Mouse (Mus musculus): ENCODE data around the gene Lrrc8b. TPM values are rescaled to one million over a fixed set of nuclear protein-coding genes. Genes with fewer than 3 reads are reported as not detected.

Gene Lrrc8b
- polyA plus RNA-seq, 1 experiment from 2014 or later, result 4.7 TPM

DNA sequence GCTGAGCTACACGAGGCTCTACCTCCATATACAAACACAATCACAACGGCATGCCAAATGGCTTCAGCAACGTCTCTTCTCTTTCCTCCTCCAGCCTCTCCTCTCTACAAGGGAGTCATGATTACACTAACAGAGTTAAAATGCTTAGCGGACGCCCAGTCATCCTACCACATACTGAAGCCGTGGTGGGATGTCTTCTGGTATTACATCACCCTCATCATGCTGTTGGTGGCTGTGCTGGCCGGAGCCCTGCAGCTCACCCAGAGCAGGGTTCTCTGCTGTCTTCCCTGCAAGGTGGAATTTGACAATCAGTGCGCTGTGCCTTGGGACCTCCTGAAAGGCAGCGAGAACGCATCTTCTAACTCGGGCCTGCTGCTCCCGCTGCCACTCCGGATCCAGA is 64.1 kb downstream of the Lrrc8b start:
- Histone ChIP-seq H3K9ac (ENCODE audit: low read length) (no peak overlapping the region), H3K27me3 (ENCODE audit: control insufficient read depth, insufficient read depth, low read length) (no peaks in the 10 kb centered on the region), H3K27ac (replicated peaks) (no peak overlapping the region), H3K4me3 (ENCODE audit: low read depth, low read length) (no peak overlapping the region), H3K9me3 (ENCODE audit: control insufficient read depth, low read length) (no peaks in the 10 kb centered on the region), H3K4me1 (replicated peaks; ENCODE audit: control insufficient read depth, insufficient read depth) (no peaks in the 10 kb centered on the region), H3K4me2 (replicated peaks; ENCODE audit: low read depth) (no peak overlapping the region), H3K36me3 (ENCODE audit: control insufficient read depth, insufficient read depth, low read length) (peaks cover 7% of the 10 kb centered on the region)
- no peak for DNase-seq (ENCODE audit: low spot score)
- 79% methylated on average over 13 of the region's 13 CpGs for WGBS
- no peak for ATAC-seq (ENCODE audit: low FRiP score, low TSS enrichment)
- TF ChIP-seq CTCF (IDR thresholded peaks at IDR 0.05; ENCODE audit: low read depth) (no peak), EP300 (optimal IDR thresholded peaks at IDR 0.05) (no peak)

DNA sequence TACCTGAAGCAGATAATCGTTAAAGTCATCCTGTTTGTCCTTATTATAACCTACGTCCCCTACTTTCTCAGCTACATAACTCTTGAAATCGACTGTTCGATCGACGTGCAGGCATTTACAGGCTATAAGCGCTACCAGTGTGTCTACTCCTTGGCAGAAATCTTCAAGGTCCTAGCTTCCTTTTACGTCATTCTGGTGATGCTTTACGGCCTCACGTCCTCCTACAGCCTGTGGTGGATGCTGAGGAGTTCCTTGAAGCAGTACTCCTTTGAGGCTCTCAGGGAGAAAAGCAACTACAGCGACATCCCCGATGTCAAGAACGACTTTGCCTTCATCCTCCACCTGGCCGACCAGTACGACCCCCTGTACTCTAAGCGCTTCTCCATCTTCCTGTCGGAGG is 65.0 kb downstream of the Lrrc8b start:
- no peak for ATAC-seq (ENCODE audit: low FRiP score, low TSS enrichment)
- TF ChIP-seq CTCF (IDR thresholded peaks at IDR 0.05; ENCODE audit: low read depth) (no peak), EP300 (optimal IDR thresholded peaks at IDR 0.05) (no peak)
- WGBS, result 96% methylated on average over 17 of the region's 17 CpGs

DNA sequence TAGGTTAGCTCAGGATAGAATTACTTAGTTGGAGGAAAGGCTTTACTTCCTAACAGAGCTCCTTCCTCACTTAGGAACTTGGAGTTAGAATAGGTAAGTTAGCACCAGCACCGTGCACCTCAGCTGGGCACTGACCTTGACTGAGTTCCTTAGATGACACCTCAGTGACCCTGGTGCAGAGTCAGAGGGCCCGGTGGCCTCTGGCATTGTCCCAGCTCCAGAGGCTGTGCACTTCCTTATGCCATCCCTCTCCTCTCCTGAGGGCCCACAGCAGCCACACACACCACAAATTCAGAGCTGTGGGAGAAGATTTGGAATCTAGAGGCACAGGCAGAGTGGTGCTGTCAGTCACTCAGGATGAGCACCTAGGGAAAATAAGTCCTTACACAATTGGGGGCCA is 68.1 kb downstream of the Lrrc8b start:
- ATAC-seq (ENCODE audit: low FRiP score, low TSS enrichment), result no peak
- TF ChIP-seq CTCF (IDR thresholded peaks at IDR 0.05; ENCODE audit: low read depth), result no peak
- no peak for TF ChIP-seq EP300 (optimal IDR thresholded peaks at IDR 0.05)
- Histone ChIP-seq H3K4me3 (ENCODE audit: low read depth, low read length) (no peak overlapping the region), H3K4me2 (replicated peaks; ENCODE audit: low read depth) (no peak overlapping the region), H3K4me1 (replicated peaks; ENCODE audit: control insufficient read depth, insufficient read depth) (no peaks in the 10 kb centered on the region), H3K9me3 (ENCODE audit: control insufficient read depth, low read length) (no peaks in the 10 kb centered on the region), H3K27ac (replicated peaks) (0 out of 2 replicates have a peak overlapping the region, but pooled peaks have one; percentile 18), H3K36me3 (ENCODE audit: control insufficient read depth, insufficient read depth, low read length) (peaks cover 7% of the 10 kb centered on the region), H3K9ac (ENCODE audit: low read length) (no peak overlapping the region), H3K27me3 (ENCODE audit: control insufficient read depth, insufficient read depth, low read length) (no peaks in the 10 kb centered on the region)
- WGBS, result 57% methylated on average over 2 of the region's 2 CpGs
- DNase-seq (ENCODE audit: low spot score), result no peak

More for the DNA sequence above, 65.0 kb downstream of the Lrrc8b start:
- H3K9ac ChIP-seq (ENCODE audit: low read length), result no peak overlapping the region
- no peak overlapping the region for H3K27ac ChIP-seq (replicated peaks)
- H3K36me3 ChIP-seq (ENCODE audit: control insufficient read depth, insufficient read depth, low read length), result peaks cover 7% of the 10 kb centered on the region
- H3K4me1 ChIP-seq (replicated peaks; ENCODE audit: control insufficient read depth, insufficient read depth), result no peaks in the 10 kb centered on the region
- no peaks in the 10 kb centered on the region for H3K27me3 ChIP-seq (ENCODE audit: control insufficient read depth, insufficient read depth, low read length)
- no peak overlapping the region for H3K4me2 ChIP-seq (replicated peaks; ENCODE audit: low read depth)
- no peaks in the 10 kb centered on the region for H3K9me3 ChIP-seq (ENCODE audit: control insufficient read depth, low read length)
- H3K4me3 ChIP-seq (ENCODE audit: low read depth, low read length), result no peak overlapping the region
- DNase-seq (ENCODE audit: low spot score), result no peak

GRCm38 (mm10) chr5:105484247-105484646 is 68.7 kb downstream of the Lrrc8b start:
- Histone ChIP-seq H3K9ac (ENCODE audit: low read length) (no peak overlapping the region), H3K9me3 (ENCODE audit: control insufficient read depth, low read length) (no peaks in the 10 kb centered on the region), H3K36me3 (ENCODE audit: control insufficient read depth, insufficient read depth, low read length) (peaks cover 7% of the 10 kb centered on the region), H3K4me3 (ENCODE audit: low read depth, low read length) (no peak overlapping the region), H3K27ac (replicated peaks) (no peak overlapping the region), H3K4me1 (replicated peaks; ENCODE audit: control insufficient read depth, insufficient read depth) (no peaks in the 10 kb centered on the region), H3K4me2 (replicated peaks; ENCODE audit: low read depth) (no peak overlapping the region), H3K27me3 (ENCODE audit: control insufficient read depth, insufficient read depth, low read length) (no peaks in the 10 kb centered on the region)
- 69% methylated on average over 6 of the region's 6 CpGs for WGBS
- DNase-seq (ENCODE audit: low spot score) (no peak), ATAC-seq (ENCODE audit: low FRiP score, low TSS enrichment) (peak; percentile 29; the same call in 1 of the 2 replicates)
- no peak for TF ChIP-seq CTCF (IDR thresholded peaks at IDR 0.05; ENCODE audit: low read depth)
- TF ChIP-seq EP300 (optimal IDR thresholded peaks at IDR 0.05), result no peak

GRCm38 (mm10) chr5:105484891-105485290 is 69.3 kb downstream of the Lrrc8b start:
- Histone ChIP-seq H3K4me1 (replicated peaks; ENCODE audit: control insufficient read depth, insufficient read depth) (no peaks in the 10 kb centered on the region), H3K4me2 (replicated peaks; ENCODE audit: low read depth) (no peak overlapping the region), H3K9me3 (ENCODE audit: control insufficient read depth, low read length) (no peaks in the 10 kb centered on the region), H3K36me3 (ENCODE audit: control insufficient read depth, insufficient read depth, low read length) (peaks cover 7% of the 10 kb centered on the region), H3K4me3 (ENCODE audit: low read depth, low read length) (no peak overlapping the region), H3K9ac (ENCODE audit: low read length) (no peak overlapping the region), H3K27ac (replicated peaks) (no peak overlapping the region), H3K27me3 (ENCODE audit: control insufficient read depth, insufficient read depth, low read length) (no peaks in the 10 kb centered on the region)
- no peak for TF ChIP-seq EP300 (optimal IDR thresholded peaks at IDR 0.05)
- no peak for TF ChIP-seq CTCF (IDR thresholded peaks at IDR 0.05; ENCODE audit: low read depth)
- no peak for ATAC-seq (ENCODE audit: low FRiP score, low TSS enrichment)
- no peak for DNase-seq (ENCODE audit: low spot score)
- WGBS, result 94% methylated on average over 14 of the region's 14 CpGs

DNA sequence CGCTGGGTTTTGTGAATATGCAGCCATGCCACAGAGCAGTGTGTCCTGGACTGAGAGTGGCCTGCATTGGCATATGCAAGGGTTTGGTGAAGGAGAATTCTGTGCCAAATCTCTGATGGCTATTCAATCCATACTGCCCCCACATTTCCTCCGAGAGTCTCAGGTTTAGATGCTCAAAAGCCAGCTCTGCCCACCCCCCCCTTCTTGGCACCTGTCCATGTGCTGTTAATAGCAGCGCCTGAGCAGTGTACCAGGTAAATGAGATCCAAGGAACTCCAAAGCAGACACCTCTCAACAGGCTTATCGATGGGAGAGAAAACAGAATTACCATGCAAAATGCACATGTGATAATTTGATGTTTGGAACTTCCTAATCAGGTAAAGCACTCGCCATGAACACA is 74.6 kb downstream of the Lrrc8b start:
- Histone ChIP-seq H3K9ac (ENCODE audit: low read length) (no peak overlapping the region), H3K27ac (replicated peaks) (no peak overlapping the region), H3K4me3 (ENCODE audit: low read depth, low read length) (no peak overlapping the region), H3K9me3 (ENCODE audit: control insufficient read depth, low read length) (no peaks in the 10 kb centered on the region), H3K4me1 (replicated peaks; ENCODE audit: control insufficient read depth, insufficient read depth) (no peaks in the 10 kb centered on the region), H3K36me3 (ENCODE audit: control insufficient read depth, insufficient read depth, low read length) (no peaks in the 10 kb centered on the region), H3K4me2 (replicated peaks; ENCODE audit: low read depth) (no peak overlapping the region), H3K27me3 (ENCODE audit: control insufficient read depth, insufficient read depth, low read length) (no peaks in the 10 kb centered on the region)
- ATAC-seq (ENCODE audit: low FRiP score, low TSS enrichment), result no peak
- DNase-seq (ENCODE audit: low spot score), result no peak
- WGBS, result 84% methylated on average over 5 of the region's 5 CpGs
- no peak for TF ChIP-seq EP300 (optimal IDR thresholded peaks at IDR 0.05)
- no peak for TF ChIP-seq CTCF (IDR thresholded peaks at IDR 0.05; ENCODE audit: low read depth)

All from stomach, postnatal 0 days (tissue).